Mouse (Mus musculus) adrenal gland, postnatal 25 days (tissue): ENCODE data around the gene Atrip. TPM values are rescaled to one million over a fixed set of nuclear protein-coding genes. Genes with fewer than 3 reads are reported as not detected.

Source experiments
- DNase-seq: peaks from one replicate; pipeline ENCODE4 v3.0.0; 2021; ENCODE audit warnings: mixed read lengths
- total RNA-seq: library from RNA; stranded (reverse); gene quantifications from 2 replicates; pipeline ENCODE4 v1.2.3, GENCODE M21; 2021

Atrip gene
- total RNA-seq, 1 experiment from 2014 or later: 20.5 TPM

GRCm38 (mm10) chr9:109097831-109098230 is 23.9 kb upstream of the Atrip start:
- DNase-seq: peak; percentile 63

- DNase-seq: peak; percentile 2
Observed at GRCm38 (mm10) chr9:109097291-109097690, 23.4 kb upstream of the Atrip start.

- peak; percentile 27 for DNase-seq
Observed at GRCm38 (mm10) chr9:109096856-109097255, 22.9 kb upstream of the Atrip start.

- peak; percentile 30 for DNase-seq
Observed at GRCm38 (mm10) chr9:109096251-109096661, 22.3 kb upstream of the Atrip start.

GRCm38 (mm10) chr9:109095137-109095982 is 21.4 kb upstream of the Atrip start, which contains the start of gene Plxnb1:
TSS of gene Plxnb1 (plus strand) at chr9:109095389.
- peak; percentile 83 for DNase-seq

GRCm38 (mm10) chr9:109094553-109095136 is 20.7 kb upstream of the Atrip start:
- DNase-seq: peak; percentile 7

GRCm38 (mm10) chr9:109093786-109094552 is 20.0 kb upstream of the Atrip start:
- DNase-seq: peak; percentile 32

- DNase-seq: no peak
Observed at GRCm38 (mm10) chr9:109092799-109093198, 18.9 kb upstream of the Atrip start.

GRCm38 (mm10) chr9:109091802-109092201 is 17.9 kb upstream of the Atrip start:
- no peak for DNase-seq

GRCm38 (mm10) chr9:109090446-109090845 is 16.5 kb upstream of the Atrip start:
- no peak for DNase-seq

GRCm38 (mm10) chr9:109087987-109088386 is 14.1 kb upstream of the Atrip start:
- no peak for DNase-seq

- DNase-seq: no peak
Observed at GRCm38 (mm10) chr9:109084922-109085321, 11.0 kb upstream of the Atrip start.

GRCm38 (mm10) chr9:109082124-109082800 is 8.3 kb upstream of the Atrip start, which contains the start of the genes Ccdc51 and Tma7:
TSS of gene Ccdc51 (plus strand) at chr9:109082493.
TSS of gene Tma7 (minus strand) at chr9:109082587.
- peak; percentile 86 for DNase-seq

- DNase-seq: no peak
Observed at GRCm38 (mm10) chr9:109081749-109082123, 7.8 kb upstream of the Atrip start.

- DNase-seq: no peak
Observed at GRCm38 (mm10) chr9:109080516-109080915, 6.6 kb upstream of the Atrip start.

GRCm38 (mm10) chr9:109068095-109068735 is 5.7 kb downstream of the Atrip start:
- DNase-seq: no peak

- DNase-seq: no peak
Observed at GRCm38 (mm10) chr9:109060898-109061295, 13.0 kb downstream of the Atrip start.

GRCm38 (mm10) chr9:109060184-109060897 is 13.6 kb downstream of the Atrip start:
- DNase-seq: no peak

GRCm38 (mm10) chr9:109059136-109059903 is 14.6 kb downstream of the Atrip start, which contains the start of gene Trex1:
TSS of gene Trex1 (minus strand) at chr9:109059734.
- peak; percentile 90 for DNase-seq
